Mouse (Mus musculus): ENCODE measurements around the gene Amigo1.
"Not testable (repeated sequence)": the region's sequence is repeated elsewhere in the genome, so short reads cannot be mapped to it uniquely, and the experiment has no call there.

Amigo1 gene

GRCm38 (mm10) chr3:108209946-108210770 is 24.0 kb downstream of the Amigo1 start:
- peak; percentile 86 to 91 for DNase-seq (ENCODE audit: low spot score in 2 of 2)

GRCm38 (mm10) chr3:108210771-108211139 is 24.6 kb downstream of the Amigo1 start, which contains the start of gene Atxn7l2:
TSS of gene Atxn7l2 (minus strand) at chr3:108210934.
- DNase-seq (ENCODE audit: low spot score in 2 of 2), result peak in 1 of 2 experiments; percentile 65

- peak; percentile 6 to 15 for DNase-seq (ENCODE audit: low spot score in 2 of 2)
Measured at GRCm38 (mm10) chr3:108211845-108212244, 25.7 kb downstream of the Amigo1 start.

DNA sequence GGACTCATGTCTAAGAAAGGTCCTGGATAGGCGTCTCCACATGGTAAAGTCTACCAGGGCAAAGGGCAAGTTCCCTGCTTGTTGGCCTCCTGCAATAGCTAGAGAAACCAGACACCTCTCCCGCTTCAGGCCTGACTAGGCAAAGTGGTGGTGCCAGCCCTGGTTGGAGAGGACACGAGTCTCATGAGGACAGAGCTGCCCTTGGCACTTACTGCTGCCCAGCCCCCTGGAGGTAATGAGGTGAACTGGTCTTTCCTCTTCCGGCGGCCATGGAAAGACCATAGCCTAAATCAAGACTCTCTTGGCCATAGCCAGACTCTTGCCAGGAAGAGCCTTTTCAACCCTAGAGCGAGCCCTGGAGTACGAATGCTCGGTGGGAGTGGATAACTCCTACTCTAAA is 26.3 kb downstream of the Amigo1 start:
- peak in 1 of 2 experiments; percentile 20 for DNase-seq (ENCODE audit: low spot score in 2 of 2)

DNA sequence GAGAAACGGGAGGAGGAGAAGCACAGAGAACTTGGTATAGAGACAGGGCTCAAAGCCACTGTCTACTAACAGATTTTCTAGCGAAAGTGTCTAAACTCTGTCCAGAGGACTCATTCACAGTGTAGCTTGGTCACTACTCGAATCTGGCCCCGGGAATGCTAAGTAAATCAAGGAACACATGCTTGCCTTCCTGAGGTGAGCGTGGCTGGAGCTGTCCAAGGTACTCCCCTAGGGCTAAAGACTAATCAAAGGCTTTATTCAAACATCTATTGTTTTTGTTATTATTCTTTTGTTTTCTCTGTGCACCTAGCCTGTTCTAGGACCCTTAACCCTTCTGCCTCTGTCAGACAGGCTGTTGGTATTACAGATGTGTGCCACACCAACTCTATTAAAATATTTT is 28.6 kb downstream of the Amigo1 start:
- no peak for DNase-seq (ENCODE audit: low spot score in 2 of 2)

DNA sequence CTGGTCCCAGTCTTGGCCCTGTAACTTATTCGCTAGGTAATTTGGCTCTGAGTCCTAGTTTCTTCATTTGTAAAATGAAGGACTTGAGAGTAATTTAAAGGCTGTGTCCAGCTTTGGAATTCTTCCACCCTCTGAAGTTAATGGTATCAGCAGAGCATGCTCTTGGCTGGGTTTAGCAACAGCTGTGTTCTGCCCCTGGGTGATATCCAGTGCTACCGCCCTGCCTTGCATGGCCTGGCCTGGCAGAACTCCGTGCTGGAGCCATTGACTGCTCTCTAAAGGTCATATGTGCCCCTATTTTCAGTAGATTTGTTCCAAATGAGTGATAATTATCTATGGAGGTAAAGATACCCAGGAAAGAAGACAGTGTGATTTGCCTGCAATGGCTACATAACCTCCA is 34.5 kb downstream of the Amigo1 start:
- no peak for DNase-seq (ENCODE audit: low spot score in 2 of 2)

DNA sequence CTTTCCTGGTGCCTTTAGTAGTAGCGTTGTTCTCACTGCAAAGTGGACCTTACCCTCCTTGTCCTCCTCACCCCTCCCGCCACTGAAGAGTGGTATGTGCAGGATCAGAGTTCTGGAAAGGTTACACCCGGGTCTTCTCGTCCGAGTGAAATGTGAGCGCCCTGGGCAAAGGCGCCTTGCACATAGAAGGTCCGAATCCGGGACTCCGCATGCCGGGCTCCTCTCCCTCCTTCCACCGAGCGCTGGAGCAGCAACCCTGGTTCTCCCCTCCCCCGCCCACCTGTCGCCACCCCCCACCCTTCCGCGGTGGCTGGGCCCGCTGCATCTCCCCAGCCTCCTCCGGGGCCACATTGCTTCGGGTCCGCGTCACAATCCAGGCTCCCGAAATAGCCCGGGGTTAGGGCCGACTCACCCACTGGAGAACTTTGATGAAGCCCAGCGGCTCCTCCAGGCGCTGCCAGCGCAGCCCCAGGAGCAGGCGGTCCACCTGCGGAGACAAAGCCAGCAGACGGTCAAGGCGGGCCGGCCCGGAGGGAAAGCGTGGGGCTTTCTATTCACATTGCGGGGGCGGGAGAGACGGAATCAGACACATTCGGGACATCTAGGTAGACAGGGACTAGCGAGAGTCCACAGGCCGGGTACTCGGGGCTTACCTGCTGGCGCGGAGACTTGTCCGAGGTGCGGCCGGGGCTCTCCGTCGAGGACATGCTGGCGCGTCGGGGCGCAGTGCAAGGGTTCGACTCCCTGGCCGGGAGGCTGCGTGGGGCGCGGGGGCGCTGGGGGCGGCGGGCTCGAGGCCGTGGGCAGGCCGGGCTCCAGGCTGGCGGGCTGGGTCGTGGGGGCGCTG is 39.8 kb downstream of the Amigo1 start:
- DNase-seq (ENCODE audit: low spot score in 2 of 2), result no peak

DNA sequence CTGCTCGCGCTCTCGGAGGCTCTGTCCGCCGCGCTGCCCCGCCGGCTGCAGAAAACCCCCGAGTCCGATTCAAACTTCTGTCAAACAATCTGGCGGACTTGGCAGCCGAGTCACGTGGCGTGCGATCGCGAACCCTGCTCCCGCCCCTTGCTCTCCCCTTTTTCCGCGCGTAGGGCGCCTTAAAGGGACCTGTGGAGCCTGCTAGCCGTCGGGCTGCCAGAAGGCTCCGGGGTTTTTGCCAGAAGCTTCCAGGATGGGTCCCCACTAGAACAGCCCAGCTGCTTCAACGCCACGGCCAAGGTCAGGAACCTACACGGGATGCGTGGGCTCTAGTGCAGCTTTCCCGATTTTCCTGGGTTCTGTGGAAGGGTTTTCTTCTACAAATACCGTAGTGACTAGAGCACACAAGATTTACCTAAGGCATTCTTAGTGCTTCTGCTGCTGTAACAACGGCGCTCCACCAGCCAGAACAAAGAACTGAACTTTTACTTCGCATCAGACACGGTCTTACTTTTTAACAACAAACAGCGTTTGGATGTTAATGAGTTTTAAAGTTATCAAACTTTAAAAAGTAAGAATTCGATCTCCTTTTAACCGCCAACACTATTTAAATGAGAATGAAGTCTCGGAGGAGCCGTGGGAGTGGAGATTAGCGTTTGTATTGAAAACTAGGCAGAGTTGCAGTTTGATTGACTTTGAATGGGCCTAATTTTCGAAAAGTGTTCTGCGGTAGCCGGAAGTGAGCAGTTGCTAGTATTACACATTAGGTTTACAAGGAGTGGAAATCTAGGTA is 40.6 kb downstream of the Amigo1 start, which contains the start of gene Sypl2:
Gene Sypl2, minus strand, starts transcription at position 91 of the 793 bp plus-strand sequence.
- no peak for DNase-seq (ENCODE audit: low spot score in 2 of 2)

DNA sequence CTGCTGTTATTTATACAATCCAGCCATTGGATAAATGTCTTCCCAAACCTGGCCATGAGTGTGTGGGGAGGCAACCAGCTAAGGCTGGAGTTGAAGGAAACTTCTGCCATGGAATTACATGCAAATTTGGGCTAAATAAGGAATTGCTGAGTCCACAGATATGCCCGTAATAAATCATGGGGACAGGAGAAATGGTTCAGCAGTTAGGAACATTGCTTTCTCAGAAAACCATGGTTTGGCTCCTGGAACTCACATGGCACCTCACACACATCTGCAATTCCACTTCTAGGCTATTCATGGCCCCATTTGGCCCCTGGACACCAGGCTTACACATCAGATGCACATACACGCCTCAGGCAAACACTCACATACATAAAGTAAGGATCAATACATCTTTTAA is 41.4 kb downstream of the Amigo1 start:
- no peak for DNase-seq (ENCODE audit: low spot score in 2 of 2)

- no peak for DNase-seq (ENCODE audit: low spot score in 2 of 2)
Measured at GRCm38 (mm10) chr3:108231646-108232045, 45.5 kb downstream of the Amigo1 start.

DNA sequence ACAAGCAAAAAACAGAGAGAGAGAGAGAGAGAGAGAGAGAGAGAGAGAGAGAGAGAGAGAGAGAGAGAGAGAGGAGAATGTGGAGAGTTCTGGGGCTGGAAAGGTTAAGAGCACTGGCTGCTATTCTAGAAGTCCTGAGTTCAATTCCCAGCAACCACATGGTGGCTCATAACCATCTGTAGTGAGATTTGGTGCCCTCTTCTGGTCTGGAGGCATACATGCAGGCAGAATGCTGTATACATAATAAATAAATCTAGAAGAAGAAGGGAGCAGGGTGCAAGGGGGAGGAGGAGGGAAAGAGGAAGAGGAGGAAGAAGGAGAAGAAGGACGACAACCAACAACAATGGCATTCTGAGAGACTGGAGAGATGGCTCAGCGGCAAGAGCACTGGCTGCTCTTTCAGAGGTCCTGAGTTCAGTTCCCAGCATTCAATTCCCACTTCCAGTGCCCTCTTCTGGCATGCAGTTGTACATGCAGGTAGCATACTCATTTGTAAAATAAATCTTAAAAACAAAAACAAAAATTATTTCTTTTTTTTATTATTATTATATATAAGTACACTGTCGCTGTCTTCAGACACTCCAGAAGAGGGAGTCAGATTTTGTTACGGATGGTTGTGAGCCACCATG is 51.5 kb downstream of the Amigo1 start:
- not testable (repeated sequence) for DNase-seq (ENCODE audit: low spot score in 2 of 2)

DNA sequence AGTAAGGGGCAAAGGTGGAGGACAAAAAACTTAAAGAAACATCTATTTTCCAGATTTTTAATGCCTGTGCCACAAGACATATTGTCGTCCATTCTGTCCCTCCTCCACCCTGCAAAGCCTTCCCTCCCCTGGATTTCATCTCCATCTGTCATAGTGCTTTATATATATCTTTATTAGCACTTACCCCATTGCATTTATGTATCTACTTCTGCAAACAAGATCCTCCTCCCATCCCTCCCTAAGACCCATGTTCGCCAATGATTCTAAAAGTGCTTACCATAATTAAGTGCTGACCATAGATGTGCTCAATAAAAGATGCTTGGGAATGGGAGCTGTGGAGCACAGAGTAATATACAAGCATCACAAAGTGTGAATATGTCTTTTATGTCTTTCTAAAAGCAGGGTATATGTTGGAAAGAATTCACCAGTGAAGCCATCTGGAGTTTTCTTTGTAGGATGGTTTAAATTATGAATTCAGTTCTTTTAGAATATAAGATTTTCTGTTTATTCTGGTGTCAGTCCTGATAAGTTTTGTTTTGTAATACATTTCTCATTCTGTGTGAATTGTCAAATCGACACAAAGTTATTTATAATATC is 55.2 kb downstream of the Amigo1 start:
- no peak for DNase-seq (ENCODE audit: low spot score in 2 of 2)
